Mouse (Mus musculus): ENCODE results near the gene Atm. TPM values are rescaled to one million over a fixed set of nuclear protein-coding genes. Genes with fewer than 3 reads are reported as not detected.

The Atm gene
- 7.7 and 10.5 TPM in 2 replicates for polyA plus RNA-seq (2015; fragmentation: Nextera tagmentation; extraction: Ambion mirVana)

GRCm38 (mm10) chr9:53536558-53537320 lies at the start of gene Atm, which contains the start of gene Npat:
Gene Atm, minus strand, starts transcription at chr9:53536740.
Gene Npat, plus strand, starts transcription at chr9:53537047.
- Histone ChIP-seq H3K9me3 (no peaks in the 10 kb centered on the region), H3K4me1 (replicated peaks) (peaks cover 26% of the 10 kb centered on the region), H3K4me2 (peak within 1 kb of the TSS; percentile 90), H3K27me3 (no peaks in the 10 kb centered on the region), H3K4me3 (peak within 1 kb of the TSS; percentile 82), H3K27ac (replicated peaks) (peak within 1 kb of the TSS; percentile 89), H3K9ac (peak within 1 kb of the TSS; percentile 85), H3K36me3 (peaks cover 7% of the 10 kb centered on the region; the same call in 1 of the 2 replicates)
- WGBS: under 1% methylated on average over 69 of the region's 69 CpGs
- ATAC-seq (ENCODE audit: low FRiP score, low read depth): peak; percentile 100

DNA sequence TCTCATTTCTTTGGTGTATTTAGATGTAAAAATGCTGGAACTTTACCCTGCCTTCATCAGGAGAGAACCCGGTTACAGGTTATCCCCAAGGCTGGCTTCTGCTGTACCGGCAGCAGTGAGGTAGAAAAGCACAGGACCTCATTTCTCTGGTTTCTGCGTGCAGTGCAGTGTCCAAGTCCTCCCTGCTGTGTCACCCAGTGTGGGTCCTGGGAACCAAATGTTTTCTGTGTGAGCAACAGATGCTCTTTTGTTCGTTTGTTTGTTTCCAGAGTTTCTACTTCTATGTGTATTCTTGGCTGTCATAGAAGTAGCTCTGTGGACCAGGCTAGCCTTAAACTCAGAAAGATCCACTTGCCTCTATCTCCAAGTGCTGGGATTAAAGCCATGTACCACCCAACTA lies 45.3 kb upstream of the Atm start:
- Histone ChIP-seq H3K4me3 (no peak overlapping the region), H3K4me2 (no peak overlapping the region), H3K27me3 (no peaks in the 10 kb centered on the region), H3K36me3 (peaks cover 68% of the 10 kb centered on the region), H3K9ac (no peak overlapping the region), H3K27ac (replicated peaks) (no peak overlapping the region), H3K9me3 (no peaks in the 10 kb centered on the region), H3K4me1 (replicated peaks) (no peaks in the 10 kb centered on the region)
- WGBS: 82% methylated on average over 4 of the region's 4 CpGs
- ATAC-seq (ENCODE audit: low FRiP score, low read depth): no peak

DNA sequence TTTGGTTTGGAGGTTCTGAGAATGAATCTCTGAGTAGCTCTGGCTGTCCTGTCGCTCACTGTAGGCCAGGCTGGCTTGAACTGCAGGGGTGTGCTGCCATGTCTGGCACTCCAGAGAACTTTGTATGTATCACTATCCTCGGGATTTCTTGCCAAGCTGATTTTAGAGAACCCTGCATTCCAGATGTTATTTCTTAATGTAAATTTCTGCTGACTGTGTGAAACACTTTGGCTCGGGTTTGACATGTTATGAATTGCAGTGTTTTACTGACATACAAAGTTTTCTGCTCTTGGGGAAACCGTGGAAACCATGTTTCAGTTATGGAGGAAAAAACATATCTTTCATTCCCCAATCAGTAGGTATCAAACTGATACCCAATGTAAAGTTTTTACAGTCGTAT lies 39.2 kb upstream of the Atm start:
- H3K4me2 ChIP-seq: no peak overlapping the region
- no peak for ATAC-seq (ENCODE audit: low FRiP score, low read depth)
- H3K36me3 ChIP-seq: peaks cover 33% of the 10 kb centered on the region
- H3K9me3 ChIP-seq: no peaks in the 10 kb centered on the region
- WGBS: 89% methylated on average over 5 of the region's 5 CpGs
- no peaks in the 10 kb centered on the region for H3K4me1 ChIP-seq (replicated peaks)
- H3K27ac ChIP-seq (replicated peaks): no peak overlapping the region
- H3K4me3 ChIP-seq: no peak overlapping the region
- H3K27me3 ChIP-seq: no peaks in the 10 kb centered on the region
- H3K9ac ChIP-seq: no peak overlapping the region

DNA sequence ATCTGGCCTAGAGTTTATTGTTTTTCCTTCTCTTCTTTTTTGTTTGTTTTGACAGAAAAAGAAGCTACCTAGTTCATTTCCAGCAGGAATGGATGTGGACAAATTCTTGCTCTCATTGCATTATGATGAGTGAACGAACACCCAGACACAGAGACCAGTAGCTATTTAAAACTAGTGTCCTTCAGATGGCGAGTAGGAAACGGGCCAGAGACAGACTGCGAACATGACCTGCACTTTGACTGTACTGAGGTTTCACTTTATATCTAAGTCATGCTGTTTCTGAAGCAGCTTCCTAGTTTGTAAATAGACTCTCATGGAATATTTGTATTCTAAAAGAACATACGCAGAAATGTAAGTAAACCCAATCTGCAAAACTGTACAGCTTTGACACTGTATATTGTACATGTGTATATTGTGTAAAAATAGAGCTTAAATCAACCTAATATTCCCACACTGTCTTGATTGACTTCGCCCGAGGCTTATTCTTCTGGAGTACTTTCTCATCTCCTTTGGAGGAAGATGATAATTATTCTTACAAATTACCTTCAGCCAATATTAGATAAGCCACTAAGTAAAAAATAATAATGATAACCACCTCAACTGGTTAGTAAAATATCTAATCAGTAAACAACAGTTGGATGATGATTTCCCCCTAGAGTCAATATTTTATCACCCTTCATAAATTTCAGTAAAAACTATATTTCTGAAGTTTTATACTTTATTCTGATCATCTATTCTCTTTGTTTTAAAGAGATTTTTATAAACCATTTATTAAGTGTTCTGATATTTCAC lies 36.2 kb upstream of the Atm start:
- 94% methylated on average over 7 of the region's 7 CpGs for WGBS
- Histone ChIP-seq H3K4me3 (no peak overlapping the region), H3K9ac (no peak overlapping the region), H3K27ac (replicated peaks) (no peak overlapping the region), H3K9me3 (no peaks in the 10 kb centered on the region), H3K4me2 (no peak overlapping the region), H3K4me1 (replicated peaks) (no peaks in the 10 kb centered on the region), H3K27me3 (no peaks in the 10 kb centered on the region), H3K36me3 (peaks cover 41% of the 10 kb centered on the region)
- ATAC-seq (ENCODE audit: low FRiP score, low read depth): no peak

GRCm38 (mm10) chr9:53570662-53571061 lies 34.1 kb upstream of the Atm start:
- no peak overlapping the region for H3K27ac ChIP-seq (replicated peaks)
- 81% methylated on average over 6 of the region's 6 CpGs for WGBS
- no peak for ATAC-seq (ENCODE audit: low FRiP score, low read depth)
- H3K36me3 ChIP-seq: peaks cover 54% of the 10 kb centered on the region
- H3K4me1 ChIP-seq (replicated peaks): no peaks in the 10 kb centered on the region
- no peak overlapping the region for H3K9ac ChIP-seq
- H3K9me3 ChIP-seq: no peaks in the 10 kb centered on the region
- no peaks in the 10 kb centered on the region for H3K27me3 ChIP-seq
- no peak overlapping the region for H3K4me3 ChIP-seq
- no peak overlapping the region for H3K4me2 ChIP-seq

DNA sequence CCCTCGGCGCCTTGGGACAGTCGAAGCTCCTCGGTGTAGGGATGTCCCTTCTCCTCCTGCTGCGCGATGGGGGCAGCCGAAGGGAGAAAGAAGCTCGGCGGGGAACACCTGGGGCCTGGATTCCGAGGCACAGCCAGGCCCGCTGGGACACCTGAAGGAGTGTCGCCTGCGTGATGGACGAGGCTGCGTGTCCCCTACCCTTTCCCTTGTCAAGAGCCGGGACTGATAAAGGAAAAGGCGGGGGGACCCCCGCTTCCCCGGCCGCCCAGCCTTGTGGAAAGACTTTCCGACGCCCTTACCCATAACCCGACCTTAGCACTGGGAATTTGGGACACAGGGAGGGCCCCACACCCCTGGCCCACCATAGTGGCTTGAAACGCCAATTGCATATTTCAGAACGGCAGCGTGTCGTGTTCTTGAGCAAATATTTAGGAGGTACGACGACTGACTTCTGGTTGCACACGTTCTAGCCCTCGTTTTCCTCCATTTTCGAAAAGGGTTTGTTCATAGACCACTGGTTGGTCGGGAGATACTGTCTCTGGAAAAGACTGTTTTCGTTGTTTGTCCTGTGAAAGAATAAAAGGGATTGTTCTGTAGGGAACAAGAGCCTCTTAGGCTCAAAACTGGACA lies 911 bp upstream of the Atm start:
- Histone ChIP-seq H3K36me3 (0 out of 2 replicates have a peak, but pooled peaks cover 4% of the 10 kb centered on the region), H3K4me2 (peak overlapping the region; percentile 90), H3K9ac (peak overlapping the region; percentile 85), H3K4me1 (replicated peaks) (peaks cover 26% of the 10 kb centered on the region), H3K27ac (replicated peaks) (peak overlapping the region; percentile 89), H3K4me3 (peak overlapping the region; percentile 82), H3K9me3 (no peaks in the 10 kb centered on the region), H3K27me3 (no peaks in the 10 kb centered on the region)
- no peak; the same call in 1 of the 2 replicates for ATAC-seq (ENCODE audit: low FRiP score, low read depth)
- WGBS: 1% methylated on average over 32 of the region's 34 CpGs

GRCm38 (mm10) chr9:53535416-53536320 lies 872 bp downstream of the Atm start:
- Histone ChIP-seq H3K27ac (replicated peaks) (peak overlapping the region; percentile 74), H3K4me3 (peak overlapping the region; percentile 82), H3K27me3 (no peaks in the 10 kb centered on the region), H3K4me2 (peak overlapping the region; percentile 90), H3K36me3 (peaks cover 11% of the 10 kb centered on the region), H3K9me3 (no peaks in the 10 kb centered on the region), H3K9ac (peak overlapping the region; percentile 57), H3K4me1 (replicated peaks) (peaks cover 26% of the 10 kb centered on the region)
- no peak for ATAC-seq (ENCODE audit: low FRiP score, low read depth)
- 21% methylated on average over 17 of the region's 17 CpGs for WGBS

GRCm38 (mm10) chr9:53517373-53518009 lies 19.0 kb downstream of the Atm start:
- H3K9ac ChIP-seq: no peak overlapping the region
- H3K4me1 ChIP-seq (replicated peaks): no peaks in the 10 kb centered on the region
- H3K4me3 ChIP-seq: no peak overlapping the region
- no peak overlapping the region for H3K27ac ChIP-seq (replicated peaks)
- ATAC-seq (ENCODE audit: low FRiP score, low read depth): no peak
- H3K4me2 ChIP-seq: no peak overlapping the region
- H3K36me3 ChIP-seq: 0 out of 2 replicates have a peak, but pooled peaks cover 2% of the 10 kb centered on the region
- no peaks in the 10 kb centered on the region for H3K9me3 ChIP-seq
- 55% methylated on average over 9 of the region's 9 CpGs for WGBS
- no peaks in the 10 kb centered on the region for H3K27me3 ChIP-seq

- H3K4me3 ChIP-seq: no peak overlapping the region
- H3K9me3 ChIP-seq: no peaks in the 10 kb centered on the region
- no peaks in the 10 kb centered on the region for H3K4me1 ChIP-seq (replicated peaks)
- no peak overlapping the region for H3K9ac ChIP-seq
- H3K36me3 ChIP-seq: peaks cover 12% of the 10 kb centered on the region; the same call in 1 of the 2 replicates
- H3K4me2 ChIP-seq: no peak overlapping the region
- no peak for ATAC-seq (ENCODE audit: low FRiP score, low read depth)
- no peak overlapping the region for H3K27ac ChIP-seq (replicated peaks)
- no peaks in the 10 kb centered on the region for H3K27me3 ChIP-seq
Observed at GRCm38 (mm10) chr9:53514091-53514490, 22.4 kb downstream of the Atm start.

DNA sequence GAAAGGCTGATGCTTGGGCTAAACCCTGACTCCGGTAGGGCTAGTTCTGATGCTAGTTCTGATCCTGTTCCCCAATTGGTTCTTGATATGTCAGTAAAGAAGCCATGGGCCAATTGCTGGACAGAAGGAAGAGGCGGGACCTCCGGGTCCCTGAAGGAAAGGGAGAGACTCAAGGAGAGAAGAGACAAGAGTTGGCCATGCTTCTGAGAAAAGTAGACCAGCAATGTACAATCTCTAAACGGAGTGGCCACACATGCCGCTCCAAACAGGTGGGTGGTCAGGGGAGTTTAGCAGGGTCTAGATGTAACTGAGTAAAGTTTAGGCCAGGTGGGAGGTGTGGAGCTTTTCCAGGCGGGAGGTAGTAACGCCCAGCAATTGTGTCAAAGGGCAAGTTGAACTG lies 28.5 kb downstream of the Atm start:
- Histone ChIP-seq H3K27ac (replicated peaks) (no peak overlapping the region), H3K4me2 (no peak overlapping the region), H3K27me3 (no peaks in the 10 kb centered on the region), H3K4me3 (no peak overlapping the region), H3K9ac (no peak overlapping the region), H3K9me3 (no peaks in the 10 kb centered on the region), H3K36me3 (peaks cover 19% of the 10 kb centered on the region), H3K4me1 (replicated peaks) (no peaks in the 10 kb centered on the region)
- no peak for ATAC-seq (ENCODE audit: low FRiP score, low read depth)
- WGBS: 89% methylated on average over 7 of the region's 7 CpGs

- Histone ChIP-seq H3K9ac (no peak overlapping the region), H3K4me2 (no peak overlapping the region), H3K4me1 (replicated peaks) (no peaks in the 10 kb centered on the region), H3K9me3 (no peaks in the 10 kb centered on the region), H3K27me3 (no peaks in the 10 kb centered on the region), H3K36me3 (peaks cover 16% of the 10 kb centered on the region), H3K27ac (replicated peaks) (no peak overlapping the region), H3K4me3 (no peak overlapping the region)
- no peak for ATAC-seq (ENCODE audit: low FRiP score, low read depth)
Observed at GRCm38 (mm10) chr9:53485886-53486285, 50.7 kb downstream of the Atm start.

Data from hindbrain, embryonic 15.5 days (tissue).